Mouse (Mus musculus) hindbrain, embryonic 12.5 days (tissue): Measurements from ENCODE around the gene Pdzk1. TPM values are rescaled to one million over a fixed set of nuclear protein-coding genes. Genes with fewer than 3 reads are reported as not detected.

Experiments used
- ATAC-seq: fragments of 200-750 bp; cut with Nextera tagmentation; 2 replicates; pipeline ENCODE4 v1.8.0; 2017; ENCODE audit warnings: moderate TSS enrichment; ENCODE audit not compliant: low FRiP score
- H3K27ac ChIP-seq: fragments of 300-500 bp; sonication (generic); 2 replicates; pipeline ENCODE4 v1.5.1; 2016; ENCODE audit warnings: mild to moderate bottlenecking
- H3K27me3 ChIP-seq: fragments of 300-500 bp; sonication (generic); 2 replicates; pipeline ENCODE4 v1.6.1; 2016; ENCODE audit warnings: mild to moderate bottlenecking
- H3K36me3 ChIP-seq: fragments of 300-500 bp; sonication (generic); 2 replicates; pipeline ENCODE4 v1.6.1; 2016; ENCODE audit warnings: mild to moderate bottlenecking
- H3K4me1 ChIP-seq: fragments of 300-500 bp; sonication (generic); 2 replicates; pipeline ENCODE4 v1.6.1; 2016
- H3K4me2 ChIP-seq: fragments of 300-500 bp; sonication (generic); replicated peaks from 2 replicates; pipeline ENCODE4 v1.6.1; 2016; ENCODE audit warnings: mild to moderate bottlenecking
- H3K4me3 ChIP-seq: fragments of 300-500 bp; sonication (generic); 2 replicates; pipeline ENCODE4 v1.5.1; 2016; ENCODE audit warnings: mild to moderate bottlenecking
- H3K9ac ChIP-seq: fragments of 300-500 bp; sonication (generic); 2 replicates; pipeline ENCODE4 v1.6.1; 2016; ENCODE audit warnings: mild to moderate bottlenecking, moderate library complexity
- H3K9me3 ChIP-seq: fragments of 300-500 bp; sonication (generic); replicated peaks from 2 replicates; pipeline ENCODE4 v1.6.1; 2016; ENCODE audit warnings: mild to moderate bottlenecking
- WGBS: fragments of 180-500 bp; shearing (Covaris S2); methylation state at CpG from one replicate; pipeline ENCODE4 v1.1.7; 2016; 5-methylcytosine and 5-hydroxymethylcytosine counted together
- polyA plus RNA-seq: library from polyadenylated mRNA; unstranded; fragments of >200 nt; fragmentation: Nextera tagmentation; extraction: Ambion mirVana; gene quantifications from 2 replicates; pipeline ENCODE4 v1.2.1, GENCODE M21; 2016

Pdzk1 gene
- polyA plus RNA-seq, 1 experiment from 2014 or later, result 0.09 TPM

DNA sequence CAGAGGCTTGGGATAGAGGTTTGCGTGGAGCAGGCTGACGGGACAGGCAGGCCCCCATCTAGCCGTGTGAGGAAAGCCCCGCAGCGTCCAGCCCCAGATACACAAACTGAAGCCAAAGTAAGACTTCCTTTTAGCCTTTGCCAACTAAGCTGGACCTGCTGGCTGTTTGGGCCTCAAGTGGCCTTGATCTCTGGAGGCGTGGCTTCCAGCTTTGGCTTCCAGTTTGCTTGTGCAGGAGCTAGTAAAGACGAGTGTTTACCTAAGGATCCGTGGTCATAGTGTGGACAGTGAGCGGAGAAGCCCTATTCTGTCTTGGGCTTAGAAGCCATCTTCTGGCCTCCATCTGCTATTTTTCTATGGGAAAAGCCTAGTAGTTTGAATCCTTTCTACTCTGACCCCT is 16.7 kb downstream of the Pdzk1 start:
- Histone ChIP-seq H3K27me3 (no peaks in the 10 kb centered on the region), H3K9me3 (no peaks in the 10 kb centered on the region), H3K4me2 (no peak overlapping the region), H3K4me3 (no peak overlapping the region), H3K27ac (no peak overlapping the region), H3K9ac (no peak overlapping the region), H3K36me3 (no peaks in the 10 kb centered on the region), H3K4me1 (0 out of 2 replicates have a peak, but pooled peaks cover 2% of the 10 kb centered on the region)
- 91% methylated on average over 9 of the region's 9 CpGs for WGBS
- no peak for ATAC-seq

DNA sequence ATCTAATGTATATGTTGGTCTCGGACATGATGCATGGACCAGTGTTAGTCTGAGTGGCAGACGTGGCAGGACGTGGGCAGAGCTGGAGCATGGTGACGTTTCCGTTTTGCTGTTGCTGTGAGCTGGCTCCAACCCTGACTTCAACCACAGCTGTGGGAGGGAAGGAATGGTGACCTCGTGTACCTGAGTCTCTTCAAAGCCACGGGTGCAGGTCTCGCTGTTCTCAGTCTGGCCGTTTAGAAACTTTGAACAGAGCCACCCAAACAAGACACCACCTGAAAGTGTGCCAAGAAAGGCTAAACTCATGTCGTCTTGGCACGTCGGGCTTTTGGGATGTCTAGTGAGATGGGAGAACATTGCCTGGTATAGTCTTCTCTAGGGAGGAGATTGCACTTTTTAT is 17.9 kb downstream of the Pdzk1 start:
- WGBS, result 87% methylated on average over 12 of the region's 12 CpGs
- Histone ChIP-seq H3K4me3 (no peak overlapping the region), H3K9me3 (no peaks in the 10 kb centered on the region), H3K9ac (no peak overlapping the region), H3K27me3 (no peaks in the 10 kb centered on the region), H3K27ac (no peak overlapping the region), H3K4me2 (no peak overlapping the region), H3K4me1 (0 out of 2 replicates have a peak, but pooled peaks cover 2% of the 10 kb centered on the region), H3K36me3 (no peaks in the 10 kb centered on the region)
- no peak for ATAC-seq

DNA sequence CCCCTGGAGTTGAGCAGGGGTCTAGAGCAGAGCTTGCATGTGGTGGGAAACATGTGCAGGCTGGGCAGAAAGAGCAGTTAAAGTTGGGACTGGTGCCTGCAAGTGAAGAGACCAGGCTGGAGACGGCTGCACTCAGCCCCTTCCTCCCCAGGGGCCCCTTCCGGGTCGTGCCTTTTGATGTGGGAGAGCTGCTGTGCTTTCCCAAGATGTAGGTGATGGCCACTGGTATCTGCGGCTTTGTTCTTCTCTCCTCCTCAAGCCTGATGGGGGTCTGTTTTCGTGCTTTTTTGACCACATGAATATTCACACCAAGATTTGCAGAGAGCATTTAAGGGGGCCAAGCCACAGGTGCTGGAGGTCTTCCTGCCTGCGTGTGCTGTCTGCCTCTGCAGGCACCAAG is 18.6 kb downstream of the Pdzk1 start:
- Histone ChIP-seq H3K4me1 (0 out of 2 replicates have a peak, but pooled peaks cover 2% of the 10 kb centered on the region), H3K9ac (no peak overlapping the region), H3K27ac (no peak overlapping the region), H3K9me3 (no peaks in the 10 kb centered on the region), H3K4me2 (no peak overlapping the region), H3K36me3 (no peaks in the 10 kb centered on the region), H3K27me3 (no peaks in the 10 kb centered on the region), H3K4me3 (no peak overlapping the region)
- WGBS, result 33% methylated on average over 6 of the region's 6 CpGs
- ATAC-seq, result no peak

DNA sequence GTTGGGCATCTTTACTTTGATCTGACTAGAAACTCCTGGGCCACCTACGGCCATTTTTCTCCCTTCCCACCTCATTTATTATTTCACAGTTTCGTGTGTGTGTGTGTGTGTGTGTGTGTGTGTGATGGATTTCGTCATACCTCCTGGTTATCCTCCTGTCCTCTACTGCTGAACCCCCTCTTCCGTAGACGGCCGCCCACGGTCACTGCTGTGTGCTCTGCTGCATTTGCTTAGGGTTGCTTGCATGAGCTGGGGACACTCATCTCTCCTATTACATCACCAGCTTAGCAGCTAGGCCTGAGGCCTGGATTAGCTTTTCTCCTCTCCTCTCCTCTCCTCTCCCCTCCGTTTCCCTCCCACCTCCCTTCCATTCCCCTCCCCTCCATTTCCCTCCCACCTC is 19.4 kb downstream of the Pdzk1 start:
- ATAC-seq, result no peak
- Histone ChIP-seq H3K9me3 (no peaks in the 10 kb centered on the region), H3K27me3 (no peaks in the 10 kb centered on the region), H3K4me2 (no peak overlapping the region), H3K4me1 (0 out of 2 replicates have a peak, but pooled peaks cover 2% of the 10 kb centered on the region), H3K27ac (no peak overlapping the region), H3K9ac (no peak overlapping the region), H3K36me3 (no peaks in the 10 kb centered on the region), H3K4me3 (no peak overlapping the region)
- 82% methylated on average over 7 of the region's 8 CpGs for WGBS

DNA sequence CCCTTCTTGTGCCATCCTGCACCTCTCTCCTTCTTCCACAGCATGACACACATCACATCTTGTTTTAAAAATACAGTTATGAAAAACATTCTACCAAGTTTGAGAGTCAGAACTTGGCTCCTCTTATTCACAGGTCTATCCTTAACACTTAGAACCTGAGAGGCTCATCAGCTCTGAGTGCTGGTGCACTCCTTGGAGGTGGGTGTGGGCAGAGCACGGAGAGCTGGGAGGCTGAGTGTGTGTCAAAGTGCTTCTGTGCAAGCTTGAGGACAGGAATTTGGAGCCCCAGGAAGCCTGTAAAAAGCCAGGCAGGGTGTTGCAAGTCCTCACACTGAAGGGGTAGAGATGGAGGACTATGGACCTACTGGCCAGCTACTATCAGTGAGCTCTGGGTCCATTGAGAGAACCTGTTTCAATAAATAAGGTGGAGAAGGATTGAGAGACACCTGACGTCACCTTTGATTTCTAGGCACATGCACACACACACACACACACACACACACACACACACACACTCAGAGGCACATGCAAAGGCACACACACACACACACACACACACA is 20.2 kb downstream of the Pdzk1 start:
- Histone ChIP-seq H3K4me1 (0 out of 2 replicates have a peak, but pooled peaks cover 2% of the 10 kb centered on the region), H3K4me3 (no peak overlapping the region), H3K36me3 (no peaks in the 10 kb centered on the region), H3K27ac (no peak overlapping the region), H3K4me2 (no peak overlapping the region), H3K9ac (no peak overlapping the region), H3K27me3 (no peaks in the 10 kb centered on the region), H3K9me3 (no peaks in the 10 kb centered on the region)
- 88% methylated on average over 2 of the region's 2 CpGs for WGBS
- no peak for ATAC-seq

DNA sequence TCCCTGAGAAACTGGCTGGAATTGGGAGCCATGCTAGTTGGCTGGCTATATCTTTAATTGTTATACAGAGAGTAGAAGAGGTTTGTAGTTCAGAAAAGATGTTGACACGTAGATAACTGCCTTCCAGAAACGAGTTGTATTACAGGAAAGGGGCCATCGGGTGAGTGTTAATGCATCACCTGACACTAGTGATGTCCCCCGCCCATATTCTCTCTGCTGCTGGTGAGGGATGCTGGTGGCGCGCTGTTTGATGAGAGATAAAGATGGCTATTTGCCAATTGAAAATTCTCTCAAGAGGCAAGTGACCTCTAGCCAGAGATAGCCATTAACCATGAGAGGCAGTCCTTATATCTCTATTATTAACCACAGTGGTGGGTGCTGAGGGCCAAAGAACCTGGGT is 23.5 kb downstream of the Pdzk1 start:
- 83% methylated on average over 6 of the region's 6 CpGs for WGBS
- Histone ChIP-seq H3K36me3 (no peaks in the 10 kb centered on the region), H3K4me2 (no peak overlapping the region), H3K9me3 (no peaks in the 10 kb centered on the region), H3K27me3 (no peaks in the 10 kb centered on the region), H3K27ac (no peak overlapping the region), H3K4me1 (0 out of 2 replicates have a peak, but pooled peaks cover under 1% of the 10 kb centered on the region), H3K4me3 (no peak overlapping the region), H3K9ac (no peak overlapping the region)
- ATAC-seq, result no peak

DNA sequence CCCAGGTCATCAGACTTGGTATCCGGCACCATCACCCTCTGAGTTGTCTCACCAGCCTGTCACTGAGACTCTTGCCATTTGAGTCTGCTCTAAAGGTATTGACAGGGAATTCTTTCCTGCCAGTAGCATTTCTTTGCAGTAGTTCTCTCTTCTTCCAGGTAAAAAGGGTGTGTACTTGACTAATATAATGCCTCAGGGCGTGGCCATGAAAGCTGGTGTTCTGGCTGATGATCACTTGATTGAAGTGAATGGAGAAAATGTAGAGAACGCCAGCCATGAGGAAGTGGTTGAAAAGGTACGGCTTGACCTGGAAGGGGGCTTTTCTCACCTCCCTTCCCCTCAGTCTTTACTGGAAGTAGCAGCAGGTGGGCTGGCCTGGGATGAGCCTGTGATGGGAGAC is 25.3 kb downstream of the Pdzk1 start:
- ATAC-seq, result no peak
- Histone ChIP-seq H3K27me3 (no peaks in the 10 kb centered on the region), H3K27ac (no peak overlapping the region), H3K4me2 (no peak overlapping the region), H3K4me1 (no peaks in the 10 kb centered on the region), H3K9ac (no peak overlapping the region), H3K9me3 (no peaks in the 10 kb centered on the region), H3K4me3 (no peak overlapping the region), H3K36me3 (no peaks in the 10 kb centered on the region)
- 89% methylated on average over 4 of the region's 4 CpGs for WGBS

DNA sequence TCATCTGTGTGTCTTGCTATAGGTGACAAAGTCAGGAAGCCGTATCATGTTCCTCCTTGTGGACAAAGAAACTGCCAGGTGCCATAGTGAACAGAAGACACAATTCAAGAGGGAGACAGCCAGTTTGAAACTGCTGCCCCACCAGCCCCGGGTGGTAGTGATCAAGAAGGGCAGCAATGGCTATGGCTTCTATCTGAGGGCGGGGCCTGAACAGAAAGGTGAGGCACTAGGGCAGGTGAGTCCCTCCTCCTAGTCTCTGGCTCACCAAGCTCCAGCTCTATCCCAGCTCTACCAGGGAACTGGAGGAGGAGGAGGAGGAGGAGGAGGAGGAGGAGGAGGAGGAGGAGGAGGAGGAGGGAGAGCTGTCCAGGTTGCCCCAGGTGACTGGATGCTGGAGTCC is 26.7 kb downstream of the Pdzk1 start:
- Histone ChIP-seq H3K27me3 (no peaks in the 10 kb centered on the region), H3K9ac (no peak overlapping the region), H3K4me2 (no peak overlapping the region), H3K9me3 (no peaks in the 10 kb centered on the region), H3K27ac (no peak overlapping the region), H3K4me3 (no peak overlapping the region), H3K4me1 (no peaks in the 10 kb centered on the region), H3K36me3 (no peaks in the 10 kb centered on the region)
- ATAC-seq, result no peak
- 72% methylated on average over 3 of the region's 3 CpGs for WGBS

DNA sequence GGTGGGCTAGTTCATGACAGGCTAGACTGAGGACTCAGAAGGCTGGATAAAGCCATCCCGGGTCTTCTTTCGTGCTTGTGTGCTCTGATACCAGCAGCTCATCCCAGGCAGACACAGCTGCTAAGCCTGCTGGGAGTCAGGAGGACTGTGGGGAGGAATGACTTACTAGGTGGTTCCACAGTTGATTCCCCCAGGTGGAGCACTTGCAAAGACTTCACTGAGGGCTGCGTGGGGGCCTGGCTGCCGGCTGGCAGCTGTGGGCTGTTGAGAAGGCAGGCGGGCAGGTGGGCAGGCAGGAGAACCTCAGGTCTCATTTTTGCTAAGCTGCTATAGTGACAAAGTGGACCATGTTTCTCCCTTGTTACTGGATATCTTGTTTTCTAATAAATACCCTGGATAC is 31.4 kb downstream of the Pdzk1 start:
- Histone ChIP-seq H3K9ac (no peak overlapping the region), H3K9me3 (no peaks in the 10 kb centered on the region), H3K27me3 (no peaks in the 10 kb centered on the region), H3K4me2 (no peak overlapping the region), H3K27ac (no peak overlapping the region), H3K4me3 (no peak overlapping the region), H3K4me1 (no peaks in the 10 kb centered on the region), H3K36me3 (no peaks in the 10 kb centered on the region)
- ATAC-seq, result no peak
- WGBS, result 91% methylated on average over 5 of the region's 5 CpGs

DNA sequence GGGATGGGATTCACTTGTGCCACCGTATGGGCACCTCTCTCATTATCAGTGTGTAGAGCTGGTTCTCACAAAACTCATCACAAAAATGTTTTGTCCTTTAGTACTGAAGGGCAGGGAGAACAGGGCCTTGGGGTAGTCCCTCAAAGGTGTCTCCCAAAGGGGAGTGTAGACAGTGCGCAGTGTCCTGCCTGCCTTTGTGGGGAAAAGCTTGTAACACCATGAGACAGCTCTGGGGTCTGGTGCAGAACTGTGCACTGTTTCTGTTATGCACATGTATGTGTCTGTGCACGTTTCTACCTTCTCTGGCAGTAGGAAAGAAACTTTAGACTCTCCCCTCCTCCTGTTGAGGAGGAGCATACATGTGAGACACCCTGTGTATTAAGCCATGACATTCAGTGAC is 38.8 kb downstream of the Pdzk1 start:
- no peaks in the 10 kb centered on the region for H3K4me1 ChIP-seq
- H3K27me3 ChIP-seq, result no peaks in the 10 kb centered on the region
- H3K9me3 ChIP-seq, result no peaks in the 10 kb centered on the region
- peaks cover 48% of the 10 kb centered on the region for H3K36me3 ChIP-seq
- ATAC-seq, result no peak
- no peak overlapping the region for H3K9ac ChIP-seq
- no peak overlapping the region for H3K4me3 ChIP-seq
- 96% methylated on average over 3 of the region's 3 CpGs for WGBS
- H3K4me2 ChIP-seq, result no peak overlapping the region
- no peak overlapping the region for H3K27ac ChIP-seq

DNA sequence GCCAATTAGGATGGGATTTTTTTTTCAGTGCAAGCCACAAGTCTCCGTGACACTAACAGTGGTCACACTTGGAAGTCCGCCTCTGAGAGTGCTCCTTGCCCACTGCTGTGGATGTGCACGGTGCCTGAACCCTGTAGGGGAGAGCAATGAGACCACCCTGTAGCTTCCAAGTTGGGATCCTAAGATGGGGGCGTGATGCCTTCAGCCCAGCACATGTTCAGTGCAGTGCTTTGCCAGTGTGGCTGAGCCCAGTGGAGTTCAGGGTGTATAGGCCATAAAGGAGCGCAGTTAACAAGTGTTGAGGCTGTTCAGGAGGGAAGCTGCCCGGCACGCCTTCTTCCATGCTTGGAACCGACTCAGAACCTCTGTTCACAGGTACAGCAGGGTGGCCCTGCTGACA is 39.5 kb downstream of the Pdzk1 start:
- ATAC-seq, result no peak
- Histone ChIP-seq H3K4me1 (no peaks in the 10 kb centered on the region), H3K36me3 (peaks cover 55% of the 10 kb centered on the region), H3K27me3 (no peaks in the 10 kb centered on the region), H3K27ac (no peak overlapping the region), H3K4me3 (no peak overlapping the region), H3K9me3 (no peaks in the 10 kb centered on the region), H3K4me2 (no peak overlapping the region), H3K9ac (no peak overlapping the region)
- 94% methylated on average over 8 of the region's 8 CpGs for WGBS

DNA sequence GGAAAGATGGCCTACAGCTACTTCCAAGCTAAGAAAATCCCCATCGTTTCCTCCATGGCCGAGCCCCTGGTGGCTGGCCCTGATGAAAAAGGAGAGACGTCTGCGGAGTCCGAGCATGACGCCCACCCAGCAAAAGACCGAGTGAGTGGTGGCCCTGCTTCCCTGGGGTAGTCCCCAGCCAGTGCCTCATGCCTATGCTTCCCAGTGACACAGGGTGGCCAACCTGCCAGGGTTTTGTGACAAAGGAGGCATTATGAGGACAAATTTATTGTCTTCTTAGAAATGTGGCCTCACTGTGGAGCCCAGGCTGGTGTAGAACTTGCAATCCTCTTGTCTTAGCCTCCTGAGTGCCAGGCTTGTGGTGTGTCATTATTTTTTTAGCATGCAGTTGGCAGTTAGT is 40.0 kb downstream of the Pdzk1 start:
- Histone ChIP-seq H3K36me3 (peaks cover 60% of the 10 kb centered on the region), H3K4me2 (no peak overlapping the region), H3K4me3 (no peak overlapping the region), H3K4me1 (no peaks in the 10 kb centered on the region), H3K27me3 (no peaks in the 10 kb centered on the region), H3K9ac (no peak overlapping the region), H3K27ac (no peak overlapping the region), H3K9me3 (no peaks in the 10 kb centered on the region)
- 92% methylated on average over 7 of the region's 7 CpGs for WGBS
- ATAC-seq, result no peak

DNA sequence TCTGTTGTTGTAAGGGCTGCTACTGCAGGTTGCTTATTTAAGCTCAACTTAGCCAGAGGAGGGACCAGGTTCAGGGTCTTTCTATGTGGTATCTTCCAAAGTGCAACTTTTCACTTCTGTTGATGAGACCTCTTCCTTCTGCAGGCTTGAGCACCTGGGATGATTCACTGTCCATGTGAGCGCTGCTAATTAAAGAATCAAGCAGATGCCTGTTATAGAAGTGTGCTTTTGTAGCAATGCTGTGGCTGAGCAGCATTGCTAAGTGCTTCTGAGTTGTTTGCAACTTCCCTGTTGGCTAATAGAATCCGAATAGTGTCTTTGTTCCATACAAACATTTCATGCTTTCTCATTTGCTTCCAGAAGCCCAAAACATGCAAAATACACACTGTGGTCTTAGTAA is 41.2 kb downstream of the Pdzk1 start:
- Histone ChIP-seq H3K4me3 (no peak overlapping the region), H3K4me2 (no peak overlapping the region), H3K27ac (no peak overlapping the region), H3K9ac (no peak overlapping the region), H3K4me1 (no peaks in the 10 kb centered on the region), H3K27me3 (no peaks in the 10 kb centered on the region), H3K36me3 (peaks cover 70% of the 10 kb centered on the region), H3K9me3 (no peaks in the 10 kb centered on the region)
- 94% methylated on average over 2 of the region's 2 CpGs for WGBS
- ATAC-seq, result no peak
